Mouse (Mus musculus) limb, embryonic 14.5 days (tissue): ENCODE data around the gene Olfr169. TPM values are rescaled to one million over a fixed set of nuclear protein-coding genes. Genes with fewer than 3 reads are reported as not detected.

Source experiments
- ATAC-seq: fragments of 200-750 bp; cut with Nextera tagmentation; 2 replicates; pipeline ENCODE4 v1.8.0; 2017; ENCODE audit warnings: low read depth, moderate number of reproducible peaks, moderate TSS enrichment; ENCODE audit not compliant: low FRiP score
- DNase-seq: peaks from one replicate; pipeline ENCODE4 v3.0.0-alpha.2; 2015; ENCODE audit warnings: low spot score
- H3K27ac ChIP-seq: fragments of 300-500 bp; sonication (generic); replicated peaks from 2 replicates; pipeline ENCODE4 v1.5.1; 2014; ENCODE audit warnings: low read depth, mild to moderate bottlenecking, low read length, moderate library complexity, mixed read lengths
- H3K27me3 ChIP-seq: fragments of 300-500 bp; sonication (generic); 2 replicates; pipeline ENCODE4 v1.6.1; 2014; ENCODE audit warnings: low read length, mixed read lengths; ENCODE audit not compliant: control insufficient read depth, insufficient read depth
- H3K36me3 ChIP-seq: fragments of 300-500 bp; sonication (generic); 2 replicates; pipeline ENCODE4 v1.6.1; 2014; ENCODE audit warnings: mild to moderate bottlenecking, low read length, moderate library complexity, mixed read lengths; ENCODE audit not compliant: control insufficient read depth, insufficient read depth
- H3K4me1 ChIP-seq: fragments of 300-500 bp; sonication (generic); 2 replicates; pipeline ENCODE4 v1.6.1; 2014; ENCODE audit warnings: antibody characterized with exemption, low read length, mixed read lengths; ENCODE audit not compliant: control insufficient read depth, insufficient read depth
- H3K4me2 ChIP-seq: fragments of 300-500 bp; sonication (generic); replicated peaks from 2 replicates; pipeline ENCODE4 v1.6.1; 2014; ENCODE audit warnings: low read depth, mild to moderate bottlenecking, low read length, moderate library complexity; ENCODE audit not compliant: severe bottlenecking
- H3K4me3 ChIP-seq: fragments of 300-500 bp; sonication (generic); replicated peaks from 2 replicates; pipeline ENCODE4 v1.5.1; 2014; ENCODE audit warnings: low read length
- H3K9ac ChIP-seq: fragments of 300-500 bp; sonication (generic); 2 replicates; pipeline ENCODE4 v1.6.1; 2014; ENCODE audit warnings: mild to moderate bottlenecking, low read depth, low read length, moderate library complexity; ENCODE audit not compliant: severe bottlenecking
- H3K9me3 ChIP-seq: fragments of 300-500 bp; sonication (generic); 2 replicates; pipeline ENCODE4 v1.6.1; 2016; ENCODE audit warnings: low read length; ENCODE audit not compliant: control insufficient read depth
- POLR2A ChIP-seq: fragments of 200-500 bp; IDR thresholded peaks from 2 replicates; pipeline ENCODE4 v1.8.0; 2012; ENCODE audit warnings: inconsistent platforms, mild to moderate bottlenecking, moderate library complexity, borderline replicate concordance; ENCODE audit not compliant: insufficient read depth, insufficient read length; ENCODE audit errors: extremely low read depth
- WGBS: fragments of 180-500 bp; shearing (Covaris S2); extraction: QIAGEN DNeasy Blood & Tissue Kit; methylation state at CpG from one replicate; pipeline ENCODE4 v1.1.7; 2014; 5-methylcytosine and 5-hydroxymethylcytosine counted together
- polyA plus RNA-seq, 2 experiments: library from polyadenylated mRNA; depleted of rRNA in 1 of 2; stranded (reverse) in 1 of 2; unstranded in 1 of 2; fragments of >200 nt; fragmentation: Nextera tagmentation in 1 of 2; extraction: Ambion mirVana in 1 of 2; gene quantifications; 2 replicates each; pipeline versions ENCODE4 v1.2.1 to v1.2.3; 2012 to 2014

Gene Olfr169
- polyA plus RNA-seq, 2 experiments, result not detected

DNA sequence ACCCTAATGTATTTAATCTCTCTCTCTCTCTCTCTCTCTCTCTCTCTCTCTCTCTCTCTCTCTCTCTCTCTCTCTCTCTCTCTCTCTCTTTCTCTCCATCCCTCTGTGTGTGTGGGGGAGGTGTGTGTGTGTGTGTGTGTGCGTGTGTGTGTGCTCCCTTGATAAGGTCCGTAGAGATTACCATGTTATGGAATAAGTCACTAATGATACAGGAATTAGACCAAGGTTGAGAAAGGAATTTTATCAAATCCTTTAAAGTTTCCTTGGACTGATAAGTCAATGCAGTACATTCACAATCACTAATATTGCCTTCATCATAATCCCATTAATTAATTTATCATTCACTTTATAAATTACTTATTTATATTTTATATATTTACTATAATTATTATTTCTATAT, 49.4 kb downstream of the Olfr169 start, which contains the start of gene Olfr167:
TSS of gene Olfr167 (minus strand) at position 101 of the 400 bp plus-strand sequence.
- DNase-seq, result no peak
- no peak for ATAC-seq
- H3K9ac ChIP-seq, result no peak within 1 kb of the TSS

More for the DNA sequence above, 49.4 kb downstream of the Olfr169 start, which contains the start of gene Olfr167:
- no peak for TF ChIP-seq POLR2A
- H3K27ac ChIP-seq, result no peak within 1 kb of the TSS
- H3K27me3 ChIP-seq, result no peaks in the 10 kb centered on the region
- no peaks in the 10 kb centered on the region for H3K36me3 ChIP-seq
- H3K4me2 ChIP-seq, result no peak within 1 kb of the TSS
- no peaks in the 10 kb centered on the region for H3K4me1 ChIP-seq
- WGBS, result 79% methylated on average over 2 of the region's 2 CpGs
- H3K4me3 ChIP-seq, result no peak within 1 kb of the TSS
- H3K9me3 ChIP-seq, result no peaks in the 10 kb centered on the region

Other genes starting within 250 kb of the Olfr169 start
- gene Olfr165, start 148.7 kb downstream of the Olfr169 start, polyA plus RNA-seq (2012; rRNA removed), result not detected in 2 replicates
- not detected in 2 replicates for gene Olfr165, start 148.7 kb downstream of the Olfr169 start, polyA plus RNA-seq (2014; fragmentation: Nextera tagmentation; extraction: Ambion mirVana)
- gene Olfr166, start 88.1 kb downstream of the Olfr169 start, polyA plus RNA-seq (2012; rRNA removed), result not detected in 2 replicates
- not detected in 2 replicates for gene Olfr166, start 88.1 kb downstream of the Olfr169 start, polyA plus RNA-seq (2014; fragmentation: Nextera tagmentation; extraction: Ambion mirVana)
- not detected in 2 replicates for gene Olfr167, start 49.5 kb downstream of the Olfr169 start, polyA plus RNA-seq (2012; rRNA removed)
- gene Olfr167, start 49.5 kb downstream of the Olfr169 start, polyA plus RNA-seq (2014; fragmentation: Nextera tagmentation; extraction: Ambion mirVana), result not detected in 2 replicates
- not detected in 2 replicates for gene Olfr168, start 36.3 kb downstream of the Olfr169 start, polyA plus RNA-seq (2012; rRNA removed)
- not detected in 2 replicates for gene Olfr168, start 36.3 kb downstream of the Olfr169 start, polyA plus RNA-seq (2014; fragmentation: Nextera tagmentation; extraction: Ambion mirVana)
- not detected in 2 replicates for gene Olfr170, start 40.1 kb upstream of the Olfr169 start, polyA plus RNA-seq (2012; rRNA removed)
- not detected in 2 replicates for gene Olfr170, start 40.1 kb upstream of the Olfr169 start, polyA plus RNA-seq (2014; fragmentation: Nextera tagmentation; extraction: Ambion mirVana)
- gene Olfr171, start 58.1 kb upstream of the Olfr169 start, polyA plus RNA-seq (2012; rRNA removed), result not detected in 2 replicates
- not detected in 2 replicates for gene Olfr171, start 58.1 kb upstream of the Olfr169 start, polyA plus RNA-seq (2014; fragmentation: Nextera tagmentation; extraction: Ambion mirVana)
- not detected in 2 replicates for gene Lamp3, start 134.6 kb upstream of the Olfr169 start, polyA plus RNA-seq (2012; rRNA removed)
- 0.07 TPM in 1 of 2 replicates, not detected in the other for gene Lamp3, start 134.6 kb upstream of the Olfr169 start, polyA plus RNA-seq (2014; fragmentation: Nextera tagmentation; extraction: Ambion mirVana)
- 8.6 and 8.8 TPM in 2 replicates for gene B3gnt5, start 188.4 kb upstream of the Olfr169 start, polyA plus RNA-seq (2012; rRNA removed)
- gene B3gnt5, start 188.4 kb upstream of the Olfr169 start, polyA plus RNA-seq (2014; fragmentation: Nextera tagmentation; extraction: Ambion mirVana), result 21.2 and 22.5 TPM in 2 replicates